Mouse (Mus musculus): ENCODE results near the gene Ddx54. TPM values are rescaled to one million over a fixed set of nuclear protein-coding genes. Genes with fewer than 3 reads are reported as not detected.

Ddx54 gene
- total RNA-seq, 1 experiment = 90.7 TPM

- no peaks in the 10 kb centered on the region for H3K9me3 ChIP-seq (ENCODE audit: control insufficient read depth, insufficient read depth, low read depth, low read length)
- TF ChIP-seq HCFC1 (IDR thresholded peaks at IDR 0.05; ENCODE audit: borderline replicate concordance, insufficient read depth, low read length) = no peak
- TF ChIP-seq MAFK (IDR thresholded peaks at IDR 0.05; ENCODE audit: insufficient read depth, low read depth, low read length) = no peak
- TF ChIP-seq ZNF384 (IDR thresholded peaks at IDR 0.05; ENCODE audit: low read depth, low read length) = no peak
- TF ChIP-seq ZC3H11A (IDR thresholded peaks at IDR 0.05; ENCODE audit: borderline replicate concordance, low read depth, low read length) = no peak
- TF ChIP-seq CHD2 (IDR thresholded peaks at IDR 0.05; ENCODE audit: low read depth, low read length) = no peak
- H3K9ac ChIP-seq (ENCODE audit: insufficient read depth, low read depth, low read length, poor library complexity, severe bottlenecking) = peak overlapping the region; percentile 81
- peak overlapping the region; percentile 60 to 79 for H3K4me3 ChIP-seq (ENCODE audit: insufficient read depth in 1 of 2, low read depth in 1 of 2, low read length in 2 of 2, poor library complexity in 1 of 2, severe bottlenecking in 1 of 2)
- no peak for DNase-seq (ENCODE audit: low read depth, low spot score)
- H3K36me3 ChIP-seq (ENCODE audit: control insufficient read depth, insufficient read depth, low read length, poor library complexity, severe bottlenecking) = peaks cover 14% of the 10 kb centered on the region; the same call in 1 of the 2 replicates
- in situ Hi-C loops (cut with MboI; ENCODE audit: low sequenced_read_pairs in 2 of 2, unreplicated experiment in 2 of 2) = no loop called here
- H3K4me1 ChIP-seq (ENCODE audit: control insufficient read depth in 2 of 2, insufficient read depth in 2 of 2, low read length in 2 of 2, poor library complexity in 1 of 2) = peaks cover 0 to 9% of the 10 kb centered on the region in 2 experiments; a peak in 1 of 4 replicates
- H3K27ac ChIP-seq (ENCODE audit: insufficient read depth, low read depth, low read length, poor library complexity, severe bottlenecking) = no peak overlapping the region
These were observed 1.1 kb upstream of the Ddx54 start for GRCm38 (mm10) chr5:120611416-120611815.

GRCm38 (mm10) chr5:120612822-120613604 is 474 bp downstream of the Ddx54 start:
- DNase-seq (ENCODE audit: low read depth, low spot score) = peak; percentile 100
- Histone ChIP-seq H3K4me1 (ENCODE audit: control insufficient read depth in 2 of 2, insufficient read depth in 2 of 2, low read length in 2 of 2, poor library complexity in 1 of 2) (peaks cover 0 to 9% of the 10 kb centered on the region in 2 experiments; a peak in 1 of 4 replicates), H3K27ac (ENCODE audit: insufficient read depth, low read depth, low read length, poor library complexity, severe bottlenecking) (peak overlapping the region; percentile 81), H3K9me3 (ENCODE audit: control insufficient read depth, insufficient read depth, low read depth, low read length) (no peaks in the 10 kb centered on the region), H3K36me3 (ENCODE audit: control insufficient read depth, insufficient read depth, low read length, poor library complexity, severe bottlenecking) (peaks cover 25% of the 10 kb centered on the region), H3K4me3 (ENCODE audit: insufficient read depth in 1 of 2, low read depth in 1 of 2, low read length in 2 of 2, poor library complexity in 1 of 2, severe bottlenecking in 1 of 2) (peak overlapping the region; percentile 85 to 92), H3K9ac (ENCODE audit: insufficient read depth, low read depth, low read length, poor library complexity, severe bottlenecking) (peak overlapping the region; percentile 95)
- in situ Hi-C loops (cut with MboI; ENCODE audit: low sequenced_read_pairs in 2 of 2, unreplicated experiment in 2 of 2) = no loop called here
- TF ChIP-seq ZNF384 (IDR thresholded peaks at IDR 0.05; ENCODE audit: low read depth, low read length) = no peak
- TF ChIP-seq CHD2 (IDR thresholded peaks at IDR 0.05; ENCODE audit: low read depth, low read length) = peak; percentile 35; the same call in 1 of the 2 replicates
- TF ChIP-seq HCFC1 (IDR thresholded peaks at IDR 0.05; ENCODE audit: borderline replicate concordance, insufficient read depth, low read length) = peak; percentile 75

- peaks cover 40% of the 10 kb centered on the region for H3K36me3 ChIP-seq (ENCODE audit: control insufficient read depth, insufficient read depth, low read length, poor library complexity, severe bottlenecking)
These were observed 3.4 kb downstream of the Ddx54 start for GRCm38 (mm10) chr5:120615903-120616302.

GRCm38 (mm10) chr5:120618778-120619177 is 6.2 kb downstream of the Ddx54 start:
- TF ChIP-seq MAFK (IDR thresholded peaks at IDR 0.05; ENCODE audit: insufficient read depth, low read depth, low read length) (no peak), ZNF384 (IDR thresholded peaks at IDR 0.05; ENCODE audit: low read depth, low read length) (no peak), HCFC1 (IDR thresholded peaks at IDR 0.05; ENCODE audit: borderline replicate concordance, insufficient read depth, low read length) (no peak), CHD2 (IDR thresholded peaks at IDR 0.05; ENCODE audit: low read depth, low read length) (no peak), ZC3H11A (IDR thresholded peaks at IDR 0.05; ENCODE audit: borderline replicate concordance, low read depth, low read length) (no peak)
- Histone ChIP-seq H3K4me3 (ENCODE audit: insufficient read depth in 1 of 2, low read depth in 1 of 2, low read length in 2 of 2, poor library complexity in 1 of 2, severe bottlenecking in 1 of 2) (no peak overlapping the region), H3K27ac (ENCODE audit: insufficient read depth, low read depth, low read length, poor library complexity, severe bottlenecking) (peak overlapping the region; percentile 45), H3K9ac (ENCODE audit: insufficient read depth, low read depth, low read length, poor library complexity, severe bottlenecking) (no peak overlapping the region), H3K4me1 (ENCODE audit: control insufficient read depth in 2 of 2, insufficient read depth in 2 of 2, low read length in 2 of 2, poor library complexity in 1 of 2) (peaks cover 7 to 30% of the 10 kb centered on the region in 2 experiments; a peak in 1 of 4 replicates), H3K9me3 (ENCODE audit: control insufficient read depth, insufficient read depth, low read depth, low read length) (no peaks in the 10 kb centered on the region), H3K36me3 (ENCODE audit: control insufficient read depth, insufficient read depth, low read length, poor library complexity, severe bottlenecking) (peaks cover 65% of the 10 kb centered on the region)
- DNase-seq (ENCODE audit: low read depth, low spot score) = no peak
- in situ Hi-C loops (cut with MboI; ENCODE audit: low sequenced_read_pairs in 2 of 2, unreplicated experiment in 2 of 2) = no loop called here

More at GRCm38 (mm10) chr5:120615903-120616302, 3.4 kb downstream of the Ddx54 start:
- Histone ChIP-seq H3K9ac (ENCODE audit: insufficient read depth, low read depth, low read length, poor library complexity, severe bottlenecking) (no peak overlapping the region), H3K4me3 (ENCODE audit: insufficient read depth in 1 of 2, low read depth in 1 of 2, low read length in 2 of 2, poor library complexity in 1 of 2, severe bottlenecking in 1 of 2) (no peak overlapping the region), H3K9me3 (ENCODE audit: control insufficient read depth, insufficient read depth, low read depth, low read length) (no peaks in the 10 kb centered on the region), H3K27ac (ENCODE audit: insufficient read depth, low read depth, low read length, poor library complexity, severe bottlenecking) (no peak overlapping the region), H3K4me1 (ENCODE audit: control insufficient read depth in 2 of 2, insufficient read depth in 2 of 2, low read length in 2 of 2, poor library complexity in 1 of 2) (peaks cover 3 to 28% of the 10 kb centered on the region in 2 experiments; a peak in 1 of 4 replicates)
- in situ Hi-C loops (cut with MboI; ENCODE audit: low sequenced_read_pairs in 2 of 2, unreplicated experiment in 2 of 2) = no loop called here
- TF ChIP-seq HCFC1 (IDR thresholded peaks at IDR 0.05; ENCODE audit: borderline replicate concordance, insufficient read depth, low read length) = no peak
- TF ChIP-seq MAFK (IDR thresholded peaks at IDR 0.05; ENCODE audit: insufficient read depth, low read depth, low read length) = 0 out of 2 replicates have a peak, but pooled peaks have one; percentile 10
- TF ChIP-seq ZC3H11A (IDR thresholded peaks at IDR 0.05; ENCODE audit: borderline replicate concordance, low read depth, low read length) = peak; percentile 36; the same call in 1 of the 2 replicates
- no peak for TF ChIP-seq ZNF384 (IDR thresholded peaks at IDR 0.05; ENCODE audit: low read depth, low read length)
- TF ChIP-seq CHD2 (IDR thresholded peaks at IDR 0.05; ENCODE audit: low read depth, low read length) = no peak
- peak; percentile 83 for DNase-seq (ENCODE audit: low read depth, low spot score)

Data from ES-E14 (cell line).